Mouse (Mus musculus) layer of hippocampus, postnatal 25 days (tissue): ENCODE data around the gene Fdx1. TPM values are rescaled to one million over a fixed set of nuclear protein-coding genes. Genes with fewer than 3 reads are reported as not detected.

Experiments used
- DNase-seq, 2 experiments: peaks; one replicate each; pipeline ENCODE4 v3.0.0; 2022; ENCODE audit warnings: mixed read lengths in 2 of 2, low spot score in 1 of 2; ENCODE audit errors: extremely low spot score in 1 of 2
- total RNA-seq, 2 experiments: library from RNA; stranded (reverse); gene quantifications; 2 replicates each; pipeline ENCODE4 v1.2.3; 2021

The Fdx1 gene
- total RNA-seq, 2 experiments from 2014 or later, result 15.8 to 22.7 TPM

GRCm38 (mm10) chr9:51966373-51966772 is 3.0 kb upstream of the Fdx1 start:
- no peak for DNase-seq

GRCm38 (mm10) chr9:51964110-51964509 is 754 bp upstream of the Fdx1 start:
- no peak for DNase-seq

GRCm38 (mm10) chr9:51961190-51961909 is 2.0 kb downstream of the Fdx1 start:
- no peak for DNase-seq

GRCm38 (mm10) chr9:51960331-51960730 is 3.0 kb downstream of the Fdx1 start:
- DNase-seq, result no peak

GRCm38 (mm10) chr9:51958981-51959380 is 4.4 kb downstream of the Fdx1 start:
- no peak for DNase-seq

- DNase-seq, result no peak
Observed at GRCm38 (mm10) chr9:51957025-51957424, 6.3 kb downstream of the Fdx1 start.

- no peak for DNase-seq
Observed at GRCm38 (mm10) chr9:51956484-51956883, 6.9 kb downstream of the Fdx1 start.

GRCm38 (mm10) chr9:51951337-51951736 is 12.0 kb downstream of the Fdx1 start:
- peak in 1 of 2 experiments; percentile 23 for DNase-seq

GRCm38 (mm10) chr9:51950667-51951066 is 12.7 kb downstream of the Fdx1 start:
- DNase-seq, result no peak

GRCm38 (mm10) chr9:51950225-51950624 is 13.1 kb downstream of the Fdx1 start:
- no peak for DNase-seq

GRCm38 (mm10) chr9:51943934-51944333 is 19.4 kb downstream of the Fdx1 start:
- DNase-seq, result no peak

GRCm38 (mm10) chr9:51934641-51935040 is 28.7 kb downstream of the Fdx1 start:
- DNase-seq, result no peak

- DNase-seq, result no peak
Observed at GRCm38 (mm10) chr9:51931997-51932396, 31.4 kb downstream of the Fdx1 start.

- DNase-seq, result no peak
Observed at GRCm38 (mm10) chr9:51931054-51931690, 32.2 kb downstream of the Fdx1 start.

- DNase-seq, result no peak
Observed at GRCm38 (mm10) chr9:51929972-51930371, 33.4 kb downstream of the Fdx1 start.

GRCm38 (mm10) chr9:51928659-51929058 is 34.7 kb downstream of the Fdx1 start:
- DNase-seq, result no peak

- DNase-seq, result no peak
Observed at GRCm38 (mm10) chr9:51928116-51928515, 35.2 kb downstream of the Fdx1 start.

- DNase-seq, result no peak
Observed at GRCm38 (mm10) chr9:51927680-51928079, 35.7 kb downstream of the Fdx1 start.

GRCm38 (mm10) chr9:51926629-51927028 is 36.7 kb downstream of the Fdx1 start:
- DNase-seq, result no peak

- no peak for DNase-seq
Observed at GRCm38 (mm10) chr9:51924551-51925081, 38.7 kb downstream of the Fdx1 start.

GRCm38 (mm10) chr9:51922756-51923155 is 40.6 kb downstream of the Fdx1 start:
- no peak for DNase-seq

GRCm38 (mm10) chr9:51915580-51915979 is 47.8 kb downstream of the Fdx1 start:
- no peak for DNase-seq
